Mouse (Mus musculus) small intestine, adult 2 months (tissue): Measurements from ENCODE around the gene Pgm3. TPM values are rescaled to one million over a fixed set of nuclear protein-coding genes. Genes with fewer than 3 reads are reported as not detected.

Source experiments
- H3K27ac ChIP-seq: fragments of 200-500 bp; 2 replicates; pipeline ENCODE4 v1.5.1; 2012; ENCODE audit warnings: low read depth, low read length, control low read depth, inconsistent platforms; ENCODE audit not compliant: insufficient read depth
- H3K27me3 ChIP-seq: fragments of 200-500 bp; 2 replicates; pipeline ENCODE4 v1.6.1; 2012; ENCODE audit warnings: mild to moderate bottlenecking, moderate library complexity, low read length, inconsistent platforms; ENCODE audit not compliant: control insufficient read depth, insufficient read depth
- H3K36me3 ChIP-seq: fragments of 200-500 bp; 2 replicates; pipeline ENCODE4 v1.6.1; 2012; ENCODE audit warnings: mild to moderate bottlenecking, low read length, control low read depth, inconsistent platforms; ENCODE audit not compliant: control insufficient read depth, insufficient read depth
- H3K4me1 ChIP-seq: fragments of 200-500 bp; 2 replicates; pipeline ENCODE4 v1.6.1; 2012; ENCODE audit warnings: low read length, inconsistent platforms, mixed read lengths; ENCODE audit not compliant: control insufficient read depth, insufficient read depth, insufficient read length
- H3K4me3 ChIP-seq: fragments of 200-500 bp; 2 replicates; pipeline ENCODE4 v1.5.1; 2012; ENCODE audit warnings: low read depth, mild to moderate bottlenecking, control low read depth, inconsistent platforms, low read length, moderate library complexity
- CTCF ChIP-seq: fragments of 200-500 bp; IDR thresholded peaks from 2 replicates; pipeline ENCODE4 v1.5.1; 2012; ENCODE audit warnings: low read depth, mild to moderate bottlenecking, control low read depth, inconsistent platforms, low read length, moderate library complexity, mixed read lengths; ENCODE audit not compliant: insufficient replicate concordance, insufficient read length; ENCODE audit errors: extremely low read depth
- POLR2A ChIP-seq: fragments of 200-500 bp; IDR thresholded peaks from 2 replicates; pipeline ENCODE4 v1.6.1; 2012; ENCODE audit warnings: low read depth, mild to moderate bottlenecking, control low read depth, inconsistent platforms, low read length, moderate library complexity
- WGBS: fragments of 180-500 bp; shearing (Covaris S2); methylation state at CpG from one replicate; pipeline ENCODE4 v1.1.7; 2018; 5-methylcytosine and 5-hydroxymethylcytosine counted together
- polyA plus RNA-seq: library from polyadenylated mRNA; depleted of rRNA; stranded (reverse); fragments of >200 nt; gene quantifications from 2 replicates; pipeline ENCODE4 v1.2.3, GENCODE M21; 2012

Gene Pgm3
- polyA plus RNA-seq, 1 experiment: 6.4 TPM

GRCm38 (mm10) chr9:86575178-86575577 lies 3.5 kb upstream of the Pgm3 start:
- no peak overlapping the region for H3K4me3 ChIP-seq
- no peak overlapping the region for H3K27ac ChIP-seq
- no peak for TF ChIP-seq POLR2A
- H3K4me1 ChIP-seq: peaks cover 6% of the 10 kb centered on the region
- H3K36me3 ChIP-seq: no peaks in the 10 kb centered on the region
- H3K27me3 ChIP-seq: no peaks in the 10 kb centered on the region
- WGBS: 96% methylated on average over 6 of the region's 6 CpGs

DNA sequence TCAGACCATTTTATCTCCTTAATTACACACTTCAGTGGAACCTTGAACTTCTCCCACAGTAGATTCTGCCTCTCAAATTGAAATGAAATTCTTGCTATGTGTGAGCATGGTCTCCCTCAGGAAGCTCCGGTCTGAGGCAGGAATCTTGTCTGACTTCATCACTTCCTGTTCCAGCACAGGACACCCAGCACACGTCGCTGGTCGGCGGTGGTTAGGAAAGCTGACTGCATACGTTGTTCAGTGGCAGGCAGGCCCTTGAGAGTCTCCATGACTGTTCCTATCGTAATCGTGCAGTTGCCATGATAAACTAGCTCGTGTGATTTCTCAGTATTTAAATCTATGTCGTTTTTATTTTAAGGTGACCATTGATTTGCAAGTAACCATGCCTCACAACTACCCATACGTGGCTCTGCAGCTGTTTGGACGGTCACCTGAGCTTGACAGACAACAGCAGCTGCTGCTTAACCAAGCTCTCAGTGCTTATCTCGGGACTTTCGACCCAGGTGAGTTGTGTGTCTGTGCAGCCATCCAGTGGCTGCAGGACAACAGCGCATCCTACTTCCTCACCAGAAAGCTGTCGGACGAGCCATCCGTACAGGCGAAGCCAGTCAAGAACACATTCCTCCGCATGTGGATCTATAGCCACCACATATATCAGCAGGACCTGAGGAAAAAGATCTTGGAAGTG lies 2.1 kb upstream of the Pgm3 start:
- H3K27ac ChIP-seq: no peak overlapping the region
- WGBS: 49% methylated on average over 20 of the region's 20 CpGs

DNA sequence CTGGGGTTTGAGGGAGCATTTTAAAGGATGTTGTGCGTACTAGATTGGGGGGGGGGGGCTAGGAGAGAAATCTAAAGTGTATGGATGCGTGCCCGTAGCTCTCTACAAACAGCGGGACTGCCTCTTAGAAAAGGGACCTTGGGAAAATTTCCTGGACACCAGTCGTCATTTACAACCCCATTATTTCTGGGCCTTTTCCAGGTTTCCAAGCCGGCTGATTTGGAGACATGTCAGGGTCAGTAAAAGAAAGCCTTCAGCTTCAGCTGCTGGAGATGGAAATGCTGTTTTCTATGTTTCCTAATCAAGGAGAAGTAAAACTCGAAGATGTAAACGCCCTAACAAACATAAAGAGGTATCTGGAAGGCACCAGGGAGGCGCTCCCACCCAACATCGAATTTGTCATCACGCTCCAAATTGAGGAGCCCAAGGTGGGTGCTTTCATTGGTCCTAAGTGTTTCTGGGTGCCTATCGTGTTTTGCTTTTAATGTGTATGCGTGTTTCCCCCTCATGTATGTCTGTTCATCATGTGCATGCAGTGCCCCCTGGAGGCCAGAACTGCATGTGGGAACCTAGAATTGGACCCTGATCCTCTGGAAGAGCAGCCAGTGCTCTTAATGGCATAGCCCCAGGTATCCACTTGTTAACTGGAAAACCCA lies 1.1 kb upstream of the Pgm3 start:
- Histone ChIP-seq H3K27me3 (no peaks in the 10 kb centered on the region), H3K4me1 (peaks cover 13% of the 10 kb centered on the region)
- 5% methylated on average over 13 of the region's 13 CpGs for WGBS

More for the DNA sequence above, 2.1 kb upstream of the Pgm3 start:
- no peak for TF ChIP-seq POLR2A
- peak; percentile 35; the same call in 1 of the 2 replicates for TF ChIP-seq CTCF
- peaks cover 13% of the 10 kb centered on the region for H3K4me1 ChIP-seq
- H3K4me3 ChIP-seq: no peak overlapping the region
- H3K27me3 ChIP-seq: no peaks in the 10 kb centered on the region
- H3K36me3 ChIP-seq: peaks cover 2% of the 10 kb centered on the region

DNA sequence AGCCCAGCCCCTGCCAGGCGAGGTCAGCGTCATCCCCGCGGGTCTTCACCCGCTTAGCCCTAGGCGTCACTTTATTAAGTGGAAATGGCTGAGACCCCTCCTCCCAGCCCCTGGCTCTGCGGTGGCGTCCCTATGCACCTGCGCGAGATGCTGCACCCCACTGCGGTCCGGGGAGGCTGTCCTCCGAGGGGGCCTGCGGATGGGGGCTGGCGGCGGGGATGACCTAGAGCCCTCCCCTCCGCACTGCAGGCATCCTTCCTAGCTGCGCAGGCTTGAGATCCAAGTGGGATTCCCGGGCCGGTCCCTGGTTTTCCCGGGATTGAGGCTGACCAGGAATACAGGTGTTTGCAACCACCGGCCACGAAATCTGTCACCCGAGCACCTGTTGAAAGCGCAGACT lies 554 bp upstream of the Pgm3 start:
- under 1% methylated on average over 25 of the region's 25 CpGs for WGBS

More for the DNA sequence above, 1.1 kb upstream of the Pgm3 start:
- H3K27ac ChIP-seq: no peak overlapping the region
- H3K36me3 ChIP-seq: peaks cover 6% of the 10 kb centered on the region
- peak overlapping the region; percentile 95 for H3K4me3 ChIP-seq
- TF ChIP-seq POLR2A (no peak), CTCF (peak; percentile 79; the same call in 1 of the 2 replicates)

DNA sequence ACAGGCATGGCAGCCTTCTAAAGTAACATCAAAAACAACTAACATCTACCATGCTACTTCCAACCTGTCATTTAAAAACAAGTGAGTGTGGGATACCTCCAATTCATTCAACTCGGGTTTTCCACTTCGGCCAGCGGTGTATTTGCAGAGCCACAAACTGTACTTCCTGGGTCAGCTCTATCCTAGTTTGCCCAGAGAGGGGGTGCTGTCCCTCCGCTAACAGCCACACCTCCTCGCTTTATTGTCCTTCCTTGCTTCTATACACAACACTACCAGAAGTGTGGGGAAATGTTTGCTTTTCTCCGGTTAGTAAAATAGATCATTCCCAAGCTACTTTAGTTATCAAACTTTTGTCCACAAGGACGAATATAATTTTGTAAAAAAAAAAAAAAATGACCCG lies 696 bp downstream of the Pgm3 start:
- H3K4me3 ChIP-seq: peak overlapping the region; percentile 43
- no peaks in the 10 kb centered on the region for H3K27me3 ChIP-seq
- peaks cover 13% of the 10 kb centered on the region for H3K4me1 ChIP-seq
- H3K36me3 ChIP-seq: peaks cover 15% of the 10 kb centered on the region
- TF ChIP-seq CTCF (no peak), POLR2A (no peak)
- 4% methylated on average over 8 of the region's 8 CpGs for WGBS
- H3K27ac ChIP-seq: no peak overlapping the region; the same call in 1 of the 2 replicates

More for the DNA sequence above, 554 bp upstream of the Pgm3 start:
- no peak for TF ChIP-seq POLR2A
- Histone ChIP-seq H3K27ac (no peak overlapping the region), H3K36me3 (peaks cover 10% of the 10 kb centered on the region), H3K27me3 (no peaks in the 10 kb centered on the region), H3K4me3 (peak overlapping the region; percentile 95), H3K4me1 (peaks cover 13% of the 10 kb centered on the region)

DNA sequence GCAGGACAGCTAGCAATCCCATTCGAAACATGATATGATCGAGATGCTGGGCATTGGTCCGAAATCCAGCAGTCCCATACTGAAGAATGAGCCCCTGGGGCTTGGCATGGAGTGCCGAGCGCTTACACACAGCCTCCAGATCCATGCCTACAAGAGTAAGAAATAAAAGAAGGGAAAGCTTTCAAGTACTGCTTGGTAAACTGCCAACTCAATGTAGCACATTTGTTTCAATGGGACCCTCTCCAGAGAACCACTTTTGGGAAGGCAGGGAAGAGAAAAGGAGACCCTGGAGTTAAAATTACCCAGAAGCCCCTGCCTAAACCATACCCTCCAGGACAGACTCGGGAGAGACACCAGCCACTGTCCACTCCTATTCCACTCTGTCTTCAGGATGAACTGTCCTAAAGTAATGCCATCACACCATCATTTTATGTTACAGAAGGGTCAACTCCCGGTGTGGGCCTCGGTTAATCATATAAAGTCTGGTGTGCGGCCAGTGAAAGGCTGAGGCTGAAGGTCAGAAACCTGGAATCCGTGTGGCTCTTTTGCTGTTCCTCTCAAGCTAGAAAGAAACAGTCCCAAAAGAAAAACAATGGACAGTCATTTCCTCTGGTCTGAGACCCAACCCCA lies 1.3 kb downstream of the Pgm3 start:
- Histone ChIP-seq H3K4me3 (peak overlapping the region; percentile 43; the same call in 1 of the 2 replicates), H3K27ac (peak overlapping the region; percentile 28; the same call in 1 of the 2 replicates), H3K36me3 (peaks cover 19% of the 10 kb centered on the region), H3K27me3 (no peaks in the 10 kb centered on the region), H3K4me1 (peaks cover 13% of the 10 kb centered on the region)
- no peak for TF ChIP-seq CTCF
- no peak for TF ChIP-seq POLR2A
- WGBS: 65% methylated on average over 10 of the region's 10 CpGs

DNA sequence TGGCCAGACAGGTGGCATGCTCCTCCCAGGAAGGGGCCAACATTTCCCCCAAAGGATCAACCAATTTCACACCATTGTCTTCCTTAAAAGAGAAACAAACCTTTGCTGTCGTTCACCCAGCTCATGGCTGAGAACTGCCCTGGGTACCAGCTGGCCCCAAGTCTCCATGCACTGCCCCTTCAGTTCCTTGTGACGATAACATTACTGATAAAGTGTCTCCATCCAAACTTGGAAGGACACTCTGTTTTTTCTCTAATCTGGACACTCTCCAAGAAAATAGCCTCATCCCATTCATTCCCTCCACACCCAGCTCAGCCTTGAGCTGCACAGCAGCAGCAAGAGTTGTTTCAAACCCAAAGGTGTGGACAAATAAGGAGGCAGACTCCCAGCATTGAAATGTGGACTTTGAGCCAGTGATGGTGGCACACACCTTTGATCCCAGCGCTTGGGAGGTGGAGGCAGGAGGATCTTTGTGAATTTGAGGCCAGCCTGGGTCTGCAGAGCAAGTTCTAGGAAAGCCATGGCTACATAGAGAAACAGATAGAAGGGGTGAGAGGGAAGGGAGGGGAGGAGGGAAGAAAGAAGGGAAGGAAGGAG lies 2.2 kb downstream of the Pgm3 start:
- Histone ChIP-seq H3K27ac (peak overlapping the region; percentile 60), H3K4me1 (peaks cover 13% of the 10 kb centered on the region), H3K4me3 (peak overlapping the region; percentile 4; the same call in 1 of the 2 replicates), H3K36me3 (peaks cover 28% of the 10 kb centered on the region), H3K27me3 (no peaks in the 10 kb centered on the region)
- WGBS: 32% methylated on average over 3 of the region's 3 CpGs
- TF ChIP-seq CTCF: no peak
- TF ChIP-seq POLR2A: no peak
